Mouse (Mus musculus) R1 (cell line): Measurements from ENCODE around the gene Gm9945.

Experiments used
- DNase-seq: peaks from one replicate; pipeline ENCODE4 v3.0.0-alpha.2; 2018; ENCODE audit warnings: low read depth, low spot score

Gm9945 gene

GRCm38 (mm10) chr11:53461727-53462126 is 18.2 kb upstream of the Gm9945 start:
- DNase-seq: no peak

- peak; percentile 56 for DNase-seq
Measured at GRCm38 (mm10) chr11:53463551-53464424, 16.2 kb upstream of the Gm9945 start.

- DNase-seq: peak; percentile 91
Measured at GRCm38 (mm10) chr11:53466231-53466971, 13.6 kb upstream of the Gm9945 start.

- no peak for DNase-seq
Measured at GRCm38 (mm10) chr11:53469294-53469967, 10.5 kb upstream of the Gm9945 start.

- DNase-seq: peak; percentile 87
Measured at GRCm38 (mm10) chr11:53469968-53470695, 9.8 kb upstream of the Gm9945 start, which contains the start of gene Gm9837. Gene Gm9837, minus strand, starts transcription at chr11:53470479.

GRCm38 (mm10) chr11:53472709-53473108 is 7.3 kb upstream of the Gm9945 start:
- no peak for DNase-seq

- DNase-seq: no peak
Measured at GRCm38 (mm10) chr11:53475620-53476019, 4.3 kb upstream of the Gm9945 start.

- DNase-seq: peak; percentile 16
Measured at GRCm38 (mm10) chr11:53477833-53478232, 2.1 kb upstream of the Gm9945 start.

- DNase-seq: peak; percentile 55
Measured at GRCm38 (mm10) chr11:53478383-53479170, 1.4 kb upstream of the Gm9945 start.

GRCm38 (mm10) chr11:53479171-53479782 is 689 bp upstream of the Gm9945 start:
- DNase-seq: peak; percentile 51

GRCm38 (mm10) chr11:53481088-53481730 is 1.2 kb downstream of the Gm9945 start:
- DNase-seq: no peak

- no peak for DNase-seq
Measured at GRCm38 (mm10) chr11:53483159-53483891, 3.4 kb downstream of the Gm9945 start.

- peak; percentile 66 for DNase-seq
Measured at GRCm38 (mm10) chr11:53485719-53486118, 5.8 kb downstream of the Gm9945 start.

- DNase-seq: no peak
Measured at GRCm38 (mm10) chr11:53486351-53486750, 6.4 kb downstream of the Gm9945 start.

- peak; percentile 37 for DNase-seq
Measured at GRCm38 (mm10) chr11:53486822-53487594, 7.0 kb downstream of the Gm9945 start.

- peak; percentile 53 for DNase-seq
Measured at GRCm38 (mm10) chr11:53489007-53489406, 9.0 kb downstream of the Gm9945 start.

GRCm38 (mm10) chr11:53489421-53489820 is 9.5 kb downstream of the Gm9945 start:
- DNase-seq: no peak

GRCm38 (mm10) chr11:53491954-53492401 is 12.0 kb downstream of the Gm9945 start:
- no peak for DNase-seq
